Mouse (Mus musculus) embryo, embryonic 11.5 days (tissue): ENCODE data around the gene Wdfy3.
"Not testable (repeated sequence)": the region's sequence is repeated elsewhere in the genome, so short reads cannot be mapped to it uniquely, and the experiment has no call there.

Experiments used
- DNase-seq: peaks from one replicate; pipeline ENCODE4 v3.0.0-alpha.2; 2012; ENCODE audit warnings: low read depth, low spot score

Gene Wdfy3

DNA sequence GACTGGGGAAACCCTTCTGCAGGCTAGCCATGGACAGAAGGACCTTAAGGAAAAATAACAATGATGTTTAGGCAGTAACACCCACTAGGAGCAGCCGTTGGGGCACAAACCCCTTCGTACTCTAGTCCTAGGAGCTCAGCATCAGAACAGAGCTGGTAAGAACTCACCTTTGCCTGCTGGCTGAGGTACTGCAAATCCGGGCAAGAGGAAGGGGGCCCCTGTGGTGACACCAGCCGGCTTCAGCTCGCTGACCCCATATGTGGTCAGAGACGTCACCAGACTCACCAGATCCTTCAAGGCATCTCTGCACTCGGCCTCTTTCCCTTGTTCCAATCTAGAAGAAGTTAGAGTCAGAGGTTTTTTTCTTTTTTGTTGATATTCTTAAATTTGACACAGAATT lies 121.1 kb downstream of the Wdfy3 start:
- no peak for DNase-seq

DNA sequence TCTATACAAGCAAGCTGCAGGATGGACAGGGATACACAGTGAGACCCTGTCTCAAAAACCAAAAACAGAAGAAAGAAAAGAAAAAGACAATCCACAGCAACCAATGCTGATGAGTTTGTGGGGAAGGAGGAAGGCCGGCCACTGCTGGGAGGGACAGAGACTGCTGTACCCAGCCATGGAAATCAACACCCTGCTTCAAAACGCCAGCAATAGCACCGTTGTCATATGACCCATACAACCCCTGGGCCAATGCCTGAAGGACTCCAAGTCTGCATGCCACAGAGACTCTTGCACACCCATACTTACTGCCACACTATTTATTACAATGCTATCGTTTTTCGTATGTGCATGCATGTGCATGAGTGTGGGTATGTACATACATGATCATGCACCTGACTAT lies 124.0 kb downstream of the Wdfy3 start:
- DNase-seq = no peak

DNA sequence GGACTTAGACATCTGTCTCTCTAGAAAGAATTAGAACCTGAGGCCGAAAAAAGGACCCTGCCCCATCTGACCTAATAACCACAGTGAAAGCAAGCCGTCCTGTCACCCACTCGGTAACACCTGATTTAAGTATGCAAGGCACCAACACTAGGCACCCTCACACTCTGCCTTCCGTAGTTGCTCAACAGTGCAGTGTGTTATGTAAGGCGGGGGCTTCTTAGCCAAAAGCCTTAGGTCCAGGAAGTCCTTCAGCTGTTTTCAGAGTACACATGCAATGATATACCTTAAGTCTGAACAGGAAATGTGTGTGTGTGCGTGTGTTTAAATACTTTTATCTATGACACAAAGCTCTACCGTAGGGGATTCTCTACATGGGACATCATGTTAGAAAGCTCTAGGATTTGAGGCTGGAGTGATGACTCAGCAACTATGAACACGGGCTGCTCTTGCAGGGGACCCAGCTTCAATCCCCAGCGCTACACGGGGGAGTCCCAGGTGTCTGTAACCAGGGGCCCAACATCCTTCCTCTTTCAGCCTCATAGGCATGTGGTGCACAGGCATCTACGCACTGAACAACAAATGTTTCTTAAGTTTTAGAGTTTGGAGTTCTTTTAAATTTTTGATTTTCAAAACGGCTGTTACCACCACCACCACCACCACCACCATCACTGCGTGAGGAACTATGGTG lies 131.7 kb downstream of the Wdfy3 start:
- no peak for DNase-seq

DNA sequence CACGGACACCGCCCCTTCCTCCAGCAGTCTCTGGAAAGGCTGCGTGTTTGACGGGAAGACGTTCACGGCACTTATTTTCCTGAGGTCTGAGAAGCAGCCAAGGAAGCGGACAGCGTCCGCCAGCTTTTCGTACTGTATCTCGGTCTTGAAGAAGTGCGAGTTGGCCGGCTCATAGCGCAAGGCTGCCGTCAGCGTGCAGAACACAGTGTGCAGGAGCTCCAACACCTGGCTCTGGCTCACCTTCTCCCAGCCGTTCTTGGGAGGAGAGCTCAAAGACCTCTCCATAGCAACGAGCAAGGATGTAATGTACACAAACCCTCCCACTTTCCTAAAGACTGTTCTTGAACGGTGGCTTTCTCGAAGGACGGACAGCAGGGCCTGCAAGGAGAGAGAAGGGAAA lies 132.4 kb downstream of the Wdfy3 start:
- DNase-seq = no peak

DNA sequence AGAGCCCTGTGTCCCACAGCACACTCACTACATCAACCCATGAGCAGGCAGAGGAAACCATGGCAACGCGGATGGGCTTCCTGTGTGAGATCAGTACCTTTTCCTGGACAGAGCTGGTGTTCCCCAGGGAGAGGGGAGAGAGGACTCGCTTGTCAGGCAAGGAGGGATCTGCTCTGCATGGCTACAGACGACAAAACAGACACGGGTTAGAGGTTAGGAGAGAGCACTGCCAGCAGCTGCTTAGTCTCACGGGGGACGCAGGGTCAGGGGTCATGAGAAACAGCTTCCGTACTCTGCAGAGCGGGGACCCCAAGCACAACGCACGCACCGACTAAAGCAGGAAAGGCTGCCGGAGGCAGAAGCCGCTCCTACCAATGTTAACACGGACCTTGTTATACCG lies 133.8 kb downstream of the Wdfy3 start:
- peak; percentile 16 for DNase-seq

DNA sequence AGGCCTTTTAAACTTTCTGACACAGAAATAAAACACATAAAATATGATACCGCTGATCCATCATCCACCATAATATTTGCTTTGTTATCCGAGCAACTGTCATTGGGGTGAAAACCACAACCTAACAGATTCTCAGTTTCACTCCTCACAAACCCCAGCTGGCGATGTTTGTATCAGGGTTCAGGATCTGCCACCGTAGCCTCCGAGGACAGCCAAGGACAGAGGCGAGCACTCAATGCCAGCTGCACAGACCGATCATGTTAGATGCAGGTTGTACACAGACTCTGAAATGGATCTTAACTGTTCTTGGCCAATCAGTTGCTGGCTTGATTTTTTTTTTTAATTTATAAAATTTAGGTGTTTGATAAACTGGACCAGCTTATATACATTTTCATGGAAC lies 135.1 kb downstream of the Wdfy3 start:
- no peak for DNase-seq

DNA sequence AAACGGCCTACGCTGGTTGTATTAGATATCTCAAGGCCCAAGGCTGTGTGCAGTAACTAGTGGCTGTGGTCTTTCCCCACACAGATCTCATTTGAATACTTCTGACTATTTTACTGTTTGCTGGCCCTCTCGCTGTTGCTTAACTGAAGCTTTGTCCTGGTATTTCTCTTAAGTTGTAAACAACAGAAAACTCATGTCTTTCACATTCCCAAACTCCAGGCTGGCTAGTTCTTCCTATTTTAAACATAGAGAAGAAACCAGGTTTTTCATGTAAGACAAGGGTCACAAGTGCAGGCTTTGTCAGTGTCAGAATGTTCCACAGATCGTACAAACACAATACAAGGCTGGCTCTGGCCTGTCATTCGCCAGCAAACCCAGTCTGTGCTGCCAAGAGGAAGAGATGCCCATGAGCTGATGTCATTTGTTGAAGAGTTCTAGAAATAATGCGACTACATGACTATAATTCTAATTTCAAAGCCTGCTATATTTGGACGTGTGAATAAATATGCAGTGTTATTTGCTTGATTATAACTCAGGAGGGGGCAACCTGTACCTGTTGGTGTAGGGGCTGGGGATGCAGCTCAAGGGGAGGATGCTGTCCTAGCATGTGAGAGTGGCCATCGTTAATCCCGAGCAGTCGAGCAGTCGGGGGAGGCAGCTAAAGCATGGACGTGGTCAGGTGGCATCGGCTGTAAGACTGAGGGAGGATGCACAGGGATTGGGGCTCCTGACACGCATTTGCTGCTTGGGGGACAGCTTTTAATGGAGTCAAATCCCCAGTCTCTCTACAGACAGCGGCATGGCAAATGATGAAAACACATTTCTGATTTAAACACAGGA lies 136.5 kb downstream of the Wdfy3 start:
- DNase-seq = no peak

DNA sequence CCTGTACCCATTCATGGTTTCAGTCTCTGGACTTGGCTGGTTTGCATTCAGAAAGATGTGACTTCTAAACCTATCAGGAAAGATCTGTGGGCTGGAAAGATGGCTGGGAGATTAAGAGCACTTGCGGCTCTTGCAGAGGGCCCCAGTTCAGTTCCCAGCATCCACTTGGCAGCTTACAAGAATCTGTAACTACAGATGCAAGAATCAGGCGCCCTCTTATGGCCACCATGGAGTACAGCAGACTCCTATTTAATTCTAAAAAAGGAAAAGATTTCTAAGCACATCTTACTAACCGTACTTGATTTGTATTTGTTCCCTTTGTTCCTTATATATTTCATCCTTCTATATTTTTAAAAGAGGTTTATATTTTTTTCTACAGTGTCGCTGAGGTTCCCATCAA lies 137.7 kb downstream of the Wdfy3 start:
- no peak for DNase-seq

DNA sequence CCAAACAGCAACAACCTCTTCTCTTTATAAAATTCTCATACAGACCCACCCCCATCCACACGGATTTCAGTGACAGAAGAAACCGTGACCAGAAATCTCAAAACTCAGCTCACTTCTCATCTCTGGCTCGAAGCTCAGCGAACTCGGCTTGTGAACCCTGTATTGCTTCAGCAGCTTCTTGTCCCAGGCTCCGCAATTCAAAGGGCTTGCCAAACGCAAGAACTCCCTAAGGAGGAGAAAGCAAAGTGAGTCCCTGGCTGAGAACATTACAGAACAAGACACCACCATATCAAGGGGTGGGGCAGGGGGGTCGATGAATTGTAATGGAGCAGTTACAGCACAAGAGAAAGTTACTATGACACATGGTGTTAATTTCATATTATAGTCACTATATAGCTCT lies 143.4 kb downstream of the Wdfy3 start:
- no peak for DNase-seq

DNA sequence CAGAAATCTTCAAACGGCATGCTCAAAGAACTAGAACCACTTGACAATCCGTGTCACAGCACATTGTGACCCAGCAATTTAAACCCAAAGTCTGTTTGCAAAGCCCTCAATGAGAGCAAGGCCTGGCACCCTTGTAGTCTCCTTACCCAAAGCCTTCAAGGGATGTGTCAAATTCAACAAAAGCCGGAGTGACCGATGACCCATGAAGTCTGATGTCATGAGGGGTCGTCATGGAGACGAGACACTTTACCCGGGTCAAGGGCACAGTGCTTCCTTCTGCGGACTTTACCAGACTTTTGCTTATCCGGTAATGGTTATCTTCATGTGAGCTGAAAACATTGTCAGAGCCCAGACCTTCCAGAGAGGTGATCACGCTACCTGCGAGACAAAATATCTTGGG lies 146.0 kb downstream of the Wdfy3 start:
- no peak for DNase-seq

DNA sequence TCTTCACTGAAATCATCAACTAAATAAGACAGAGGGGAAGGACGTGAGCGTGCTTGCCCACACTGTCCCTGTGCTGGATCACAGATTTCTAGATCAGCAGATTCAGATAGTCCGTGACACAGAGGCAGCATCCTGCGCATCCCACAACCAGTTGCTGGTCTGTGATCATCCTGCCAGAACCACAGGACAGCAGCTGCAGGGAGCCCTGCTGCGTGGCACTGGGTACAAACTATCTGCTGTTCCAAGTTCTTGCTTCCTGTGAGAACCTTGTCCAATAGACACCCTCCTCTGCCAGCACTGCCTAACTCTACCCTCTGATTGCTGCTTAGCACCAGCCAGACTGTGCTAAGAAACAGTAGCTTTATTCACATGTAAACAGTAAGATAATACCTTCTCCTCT lies 150.2 kb downstream of the Wdfy3 start:
- DNase-seq = no peak

DNA sequence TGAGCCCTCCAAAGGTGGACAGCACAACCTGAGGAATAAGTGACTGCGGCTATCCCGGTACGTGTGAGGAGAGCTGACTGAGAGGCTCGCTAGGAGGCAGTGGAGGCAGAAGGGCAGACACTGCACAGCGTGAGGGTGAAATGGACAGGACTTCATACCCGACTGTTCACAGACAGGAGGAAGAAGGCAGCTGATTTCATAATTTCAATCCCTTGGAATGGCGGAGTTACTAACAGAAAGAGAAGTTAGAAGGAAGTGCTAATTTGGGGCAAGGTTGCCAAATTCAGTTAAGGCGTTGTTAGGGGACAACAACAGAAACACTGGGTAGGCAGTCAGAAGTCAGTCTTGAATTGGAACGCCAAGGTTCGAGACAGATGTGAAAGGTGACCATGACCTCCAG lies 160.3 kb downstream of the Wdfy3 start:
- no peak for DNase-seq

DNA sequence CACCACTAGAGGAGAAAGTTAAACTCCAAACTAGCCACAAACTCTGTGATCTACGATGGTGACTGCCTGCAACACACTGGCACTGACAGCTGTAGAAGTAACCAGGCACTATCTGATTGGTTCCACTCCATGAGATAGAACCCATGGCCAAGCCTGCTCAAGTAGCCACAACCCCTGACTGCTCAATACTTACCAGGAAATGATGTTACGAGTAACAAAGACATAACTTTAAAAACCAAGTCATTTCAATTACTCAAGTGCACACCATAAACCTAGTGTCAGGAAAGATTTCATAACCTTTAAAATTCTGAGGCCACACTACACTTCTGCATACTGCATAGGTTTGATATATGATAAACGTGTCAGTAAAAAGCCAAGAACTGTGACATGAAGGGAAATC lies 164.1 kb downstream of the Wdfy3 start:
- no peak for DNase-seq

DNA sequence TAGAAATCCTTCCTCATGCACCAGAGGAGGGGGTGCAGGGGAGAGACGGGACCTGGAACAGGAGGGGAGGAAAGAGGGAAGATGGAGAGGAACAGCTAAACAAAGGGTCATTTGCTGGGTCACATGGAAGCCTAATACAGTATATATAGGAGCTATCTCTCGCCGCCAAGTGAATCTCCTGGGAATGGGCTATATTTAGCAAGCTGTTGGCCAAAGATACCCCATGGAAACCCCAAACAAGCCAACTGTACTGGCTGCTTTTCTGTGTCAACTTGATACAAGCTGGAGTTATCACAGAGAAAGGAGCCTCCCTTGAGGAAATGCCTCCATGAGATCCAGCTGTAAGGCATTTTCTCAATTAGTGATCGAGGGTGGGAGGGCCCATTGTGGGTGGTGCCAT lies 164.9 kb downstream of the Wdfy3 start:
- DNase-seq = not testable (repeated sequence)

DNA sequence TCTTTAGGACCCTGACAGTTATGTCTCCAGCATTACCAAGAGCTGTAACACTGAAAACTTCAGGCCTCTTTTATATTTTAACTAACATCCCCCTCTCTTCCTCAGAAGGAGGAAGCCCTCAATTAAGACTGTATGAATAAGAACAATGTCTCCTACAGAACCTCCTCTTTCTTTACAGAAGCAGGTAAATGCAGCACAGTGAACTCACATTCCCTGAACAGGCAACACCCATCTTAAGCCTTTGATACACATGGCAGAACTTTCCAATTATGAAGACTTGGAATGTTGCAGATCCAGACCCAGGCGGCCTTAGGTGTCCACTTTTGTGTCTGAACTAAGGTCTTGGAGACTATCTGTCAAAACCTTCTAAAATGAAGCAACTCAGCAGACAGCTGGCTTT lies 167.0 kb downstream of the Wdfy3 start:
- no peak for DNase-seq

DNA sequence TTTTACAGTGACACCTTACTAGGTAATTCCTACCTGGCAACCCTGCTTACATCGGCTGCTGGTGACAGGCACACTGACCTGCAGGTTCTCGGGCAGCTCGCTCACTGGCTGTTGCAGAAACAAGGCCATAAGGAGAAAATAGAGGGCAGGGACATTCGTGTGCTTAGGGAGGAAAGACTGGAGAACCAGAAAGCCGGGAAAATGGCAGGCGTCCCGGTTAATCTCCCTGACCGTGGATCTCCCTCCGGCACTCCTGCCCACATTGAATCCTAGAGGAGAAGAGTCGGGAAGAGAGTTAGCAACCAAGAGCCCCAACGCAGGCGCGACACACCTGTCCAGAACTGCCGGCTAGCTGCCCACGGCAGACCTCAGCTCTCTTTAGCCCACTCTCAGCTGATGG lies 169.7 kb downstream of the Wdfy3 start:
- no peak for DNase-seq

DNA sequence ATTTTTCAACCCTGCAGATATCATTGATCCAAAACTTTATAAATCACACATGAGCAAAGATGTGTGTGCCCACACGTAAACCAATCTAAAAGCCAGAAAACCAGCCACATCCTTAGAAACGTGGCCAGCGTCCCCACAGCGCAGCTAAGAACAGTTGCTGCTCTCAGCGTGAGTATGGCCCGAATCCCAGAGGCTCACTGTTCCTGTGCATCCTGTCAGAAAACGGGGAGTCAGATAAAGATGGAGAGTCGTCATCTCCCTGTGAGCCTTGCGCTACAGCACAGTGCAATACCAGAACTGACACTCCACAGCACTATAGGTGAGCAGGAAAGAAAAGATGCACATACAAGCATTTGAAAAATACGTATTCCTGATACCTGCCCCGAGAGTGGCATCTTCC lies 172.9 kb downstream of the Wdfy3 start:
- no peak for DNase-seq

DNA sequence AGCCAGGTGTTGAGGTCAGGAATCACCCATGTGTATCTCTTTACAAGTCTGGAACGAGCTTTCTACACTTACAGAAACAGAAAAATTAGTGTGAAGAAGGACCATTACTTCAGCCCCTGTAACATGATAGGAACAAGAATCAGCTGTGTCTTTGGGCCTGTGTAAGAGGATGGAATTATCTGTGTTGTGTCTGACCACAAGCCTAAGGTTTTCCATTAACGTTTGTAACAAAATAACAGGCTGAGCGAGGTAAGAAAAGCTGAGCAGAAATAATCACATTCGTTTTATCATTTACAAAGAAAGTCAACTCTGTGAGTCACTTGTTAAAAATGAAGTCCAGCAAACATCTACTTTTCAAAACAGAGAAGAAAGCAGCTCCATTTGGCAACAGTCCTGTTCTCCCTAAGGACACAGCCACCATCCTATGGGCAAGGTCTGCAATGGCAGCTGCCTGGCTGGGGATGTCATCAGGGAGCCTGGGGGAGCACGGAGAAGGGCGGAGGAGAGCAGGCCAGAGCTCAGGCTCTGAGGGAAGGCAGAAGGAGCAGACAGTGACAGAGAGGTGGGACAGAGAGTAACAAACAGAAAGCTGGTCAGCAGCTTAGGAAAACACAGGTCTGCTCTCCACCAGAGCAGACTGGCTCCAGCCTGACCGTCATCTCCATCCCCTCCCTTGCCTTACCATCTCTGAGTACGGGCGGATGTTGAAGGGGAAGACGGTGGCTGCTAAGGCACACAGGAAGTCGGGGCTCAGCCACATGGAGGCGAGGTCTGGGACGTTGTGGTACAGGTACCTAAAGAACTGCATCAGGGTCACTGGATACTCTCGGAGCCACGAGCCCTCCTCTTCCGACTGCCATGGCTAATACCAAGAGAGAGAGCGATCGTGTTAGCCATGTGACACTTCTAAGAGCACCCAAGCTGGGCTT lies 173.7 kb downstream of the Wdfy3 start:
- no peak for DNase-seq

DNA sequence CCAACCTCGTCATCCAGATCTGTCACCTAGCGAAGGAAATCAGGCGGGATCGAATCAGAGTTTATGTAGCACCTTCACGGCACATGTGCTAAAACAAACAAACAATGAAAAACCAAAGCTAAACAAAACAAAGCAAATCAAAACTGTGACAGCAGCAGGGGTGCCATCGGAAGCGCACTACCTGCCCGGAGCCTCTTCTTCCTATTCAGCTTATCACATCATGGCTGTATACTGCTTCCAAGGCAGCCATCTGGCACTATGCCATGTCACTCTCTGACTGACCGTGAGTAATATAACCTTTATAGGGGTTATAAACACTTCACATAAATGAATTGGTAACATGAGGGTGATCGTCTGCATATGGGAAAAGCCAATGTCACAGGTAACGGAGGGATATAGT lies 174.6 kb downstream of the Wdfy3 start:
- DNase-seq = no peak

DNA sequence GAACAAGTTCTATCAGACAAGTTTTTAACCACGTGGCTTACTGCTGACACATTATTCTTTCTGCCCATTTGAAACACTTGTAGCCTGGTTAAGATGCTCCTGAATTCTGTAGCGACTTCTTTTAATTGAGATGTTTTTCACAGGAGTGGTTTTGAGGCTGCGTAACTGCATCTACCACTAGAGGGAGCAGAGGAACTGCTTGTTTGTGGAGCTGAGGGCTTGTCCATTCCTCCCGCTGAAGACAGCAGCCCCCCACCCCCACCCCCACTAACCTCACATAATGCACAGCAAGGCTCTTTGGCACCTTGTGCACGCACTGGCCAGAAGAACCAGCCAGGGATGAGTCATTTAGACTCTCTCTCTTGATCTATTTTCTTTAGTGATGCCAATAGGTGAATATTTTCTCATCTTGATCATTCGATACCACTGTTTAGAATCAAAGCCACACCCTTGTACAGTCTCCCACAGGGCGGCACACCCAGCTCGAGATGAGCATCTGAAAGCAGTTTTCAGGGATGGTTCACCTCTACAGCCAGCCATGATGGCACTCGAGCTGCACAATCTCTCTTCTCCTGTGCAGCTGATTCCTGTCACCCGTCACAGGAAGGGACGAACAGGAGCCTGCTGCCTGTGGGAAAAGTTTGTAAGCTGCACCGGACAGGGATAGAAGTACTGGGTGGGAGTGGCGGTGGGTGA lies 175.8 kb downstream of the Wdfy3 start:
- DNase-seq = peak; percentile 8

DNA sequence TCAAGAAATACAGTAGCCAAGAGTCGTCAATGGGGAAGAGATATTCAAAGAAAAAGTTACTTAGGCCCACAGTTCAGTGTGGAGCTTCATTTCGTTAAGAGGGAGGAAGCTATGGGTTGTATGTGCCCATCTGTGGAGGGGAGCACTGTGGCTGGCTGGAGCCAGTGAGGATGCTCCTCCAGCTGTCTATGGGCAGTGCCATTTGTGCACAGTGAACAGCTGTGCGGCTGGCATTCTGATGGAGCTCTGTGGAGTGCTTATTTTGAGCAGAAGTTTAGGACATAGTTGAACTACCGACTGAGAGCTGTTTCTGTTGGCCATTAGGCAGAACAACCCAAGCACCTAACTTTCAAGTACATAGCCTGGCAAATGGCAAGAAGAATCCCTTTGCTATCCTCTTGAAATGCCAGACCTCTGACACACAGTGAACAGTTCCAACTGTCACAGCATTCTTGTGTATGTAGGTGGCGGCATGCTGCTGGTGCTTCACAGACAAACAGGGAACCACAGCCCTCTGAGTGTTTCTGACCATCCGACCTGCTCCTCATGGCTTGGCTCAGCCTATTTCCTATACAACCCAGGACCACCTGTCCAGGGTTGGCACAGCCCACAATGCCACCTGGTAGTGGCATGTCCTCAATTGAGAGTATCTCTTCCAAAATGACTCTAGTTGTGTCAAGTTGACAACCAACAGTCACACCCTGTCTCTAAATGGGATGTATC lies 177.9 kb downstream of the Wdfy3 start:
- no peak for DNase-seq
